Mouse (Mus musculus): Measurements from ENCODE around the gene Sh3glb1. TPM values are rescaled to one million over a fixed set of nuclear protein-coding genes. Genes with fewer than 3 reads are reported as not detected.

Sh3glb1 gene
- polyA plus RNA-seq, 1 experiment from 2014 or later, result 119 TPM

- Histone ChIP-seq H3K9ac (ENCODE audit: low read length) (no peak overlapping the region), H3K9me3 (ENCODE audit: control insufficient read depth, low read length) (0 out of 2 replicates have a peak, but pooled peaks cover 4% of the 10 kb centered on the region), H3K4me1 (replicated peaks; ENCODE audit: control insufficient read depth, insufficient read depth, low read length) (peaks cover 10% of the 10 kb centered on the region), H3K36me3 (ENCODE audit: control insufficient read depth, insufficient read depth, low read length) (no peaks in the 10 kb centered on the region), H3K27me3 (ENCODE audit: control insufficient read depth, insufficient read depth, low read depth, low read length) (no peaks in the 10 kb centered on the region), H3K4me2 (ENCODE audit: low read depth, low read length) (no peak overlapping the region), H3K4me3 (ENCODE audit: low read length) (no peak overlapping the region), H3K27ac (ENCODE audit: low read length) (peak overlapping the region; percentile 26; the same call in 1 of the 2 replicates)
- 5% methylated on average over 2 of the region's 2 CpGs for WGBS
- ATAC-seq (ENCODE audit: low read depth), result peak; percentile 98
Observed at GRCm38 (mm10) chr3:144643301-144643871, 76.7 kb downstream of the Sh3glb1 start.

DNA sequence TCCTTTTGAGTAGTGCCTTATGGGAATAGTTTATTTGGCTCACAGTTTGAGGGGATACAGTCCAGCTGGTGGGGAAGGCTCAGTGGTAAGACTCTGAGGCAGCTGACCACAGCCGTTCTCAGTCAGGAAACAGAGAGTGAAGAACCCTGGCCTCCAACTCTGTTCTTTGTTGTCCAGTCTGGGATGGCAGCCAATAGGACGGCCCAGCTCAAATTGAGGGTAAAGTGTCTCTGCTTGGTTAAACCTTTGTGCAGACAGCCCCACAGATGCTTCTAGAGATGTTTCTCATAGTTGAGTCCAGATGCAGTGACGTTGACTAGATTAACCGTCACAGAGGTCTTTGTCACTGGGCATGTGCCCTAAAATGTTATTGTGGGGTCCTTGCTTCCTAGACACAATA lies 78.0 kb downstream of the Sh3glb1 start:
- Histone ChIP-seq H3K4me1 (replicated peaks; ENCODE audit: control insufficient read depth, insufficient read depth, low read length) (peaks cover 10% of the 10 kb centered on the region), H3K27me3 (ENCODE audit: control insufficient read depth, insufficient read depth, low read depth, low read length) (no peaks in the 10 kb centered on the region), H3K9me3 (ENCODE audit: control insufficient read depth, low read length) (0 out of 2 replicates have a peak, but pooled peaks cover 4% of the 10 kb centered on the region), H3K27ac (ENCODE audit: low read length) (no peak overlapping the region), H3K4me2 (ENCODE audit: low read depth, low read length) (no peak overlapping the region), H3K36me3 (ENCODE audit: control insufficient read depth, insufficient read depth, low read length) (no peaks in the 10 kb centered on the region), H3K9ac (ENCODE audit: low read length) (no peak overlapping the region), H3K4me3 (ENCODE audit: low read length) (no peak overlapping the region)
- ATAC-seq (ENCODE audit: low read depth), result no peak
- WGBS, result 74% methylated on average over 4 of the region's 4 CpGs

DNA sequence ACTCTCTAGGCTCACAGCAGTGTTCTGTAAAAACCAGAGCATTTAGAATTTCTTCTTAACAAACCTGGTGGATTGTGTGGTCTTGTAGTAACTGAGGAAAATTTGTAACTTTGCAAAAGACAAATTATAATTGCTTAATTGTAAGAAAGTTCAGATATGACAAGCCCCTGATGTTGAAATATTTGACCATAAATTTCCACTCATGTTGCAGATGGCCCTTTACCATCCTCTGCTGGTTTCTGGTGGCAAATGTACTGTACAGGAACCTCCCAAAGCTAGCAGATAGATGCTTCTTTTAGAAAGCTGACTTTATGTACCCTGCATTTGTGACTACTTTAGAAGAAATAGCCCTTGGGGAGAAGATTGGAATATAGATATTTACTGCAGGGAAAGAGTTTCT lies 80.1 kb downstream of the Sh3glb1 start:
- Histone ChIP-seq H3K36me3 (ENCODE audit: control insufficient read depth, insufficient read depth, low read length) (no peaks in the 10 kb centered on the region), H3K27ac (ENCODE audit: low read length) (no peak overlapping the region), H3K9me3 (ENCODE audit: control insufficient read depth, low read length) (0 out of 2 replicates have a peak, but pooled peaks cover 4% of the 10 kb centered on the region), H3K9ac (ENCODE audit: low read length) (no peak overlapping the region), H3K4me2 (ENCODE audit: low read depth, low read length) (no peak overlapping the region), H3K4me3 (ENCODE audit: low read length) (no peak overlapping the region), H3K4me1 (replicated peaks; ENCODE audit: control insufficient read depth, insufficient read depth, low read length) (peaks cover 10% of the 10 kb centered on the region), H3K27me3 (ENCODE audit: control insufficient read depth, insufficient read depth, low read depth, low read length) (no peaks in the 10 kb centered on the region)
- no peak for ATAC-seq (ENCODE audit: low read depth)

DNA sequence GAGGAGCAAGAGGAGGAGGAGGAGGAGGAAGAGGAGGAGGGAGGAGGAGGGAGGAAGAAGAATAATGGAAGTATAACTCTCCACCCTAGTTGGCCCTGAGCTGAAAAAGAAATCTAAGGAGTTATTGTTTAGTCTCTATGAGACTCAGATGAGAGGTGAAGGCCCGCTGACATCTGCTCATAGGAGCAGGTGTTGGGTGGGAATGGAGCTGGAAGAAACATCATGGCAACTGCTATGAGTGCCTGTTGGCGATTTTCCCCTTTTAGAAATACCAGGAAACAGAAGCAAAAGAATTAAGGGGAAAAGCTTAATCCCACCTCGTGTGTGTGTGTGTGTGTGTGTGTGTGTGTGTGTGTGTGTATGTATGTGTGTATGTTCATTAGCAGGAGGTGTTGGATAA lies 80.7 kb downstream of the Sh3glb1 start:
- 0 out of 2 replicates have a peak, but pooled peaks cover 4% of the 10 kb centered on the region for H3K9me3 ChIP-seq (ENCODE audit: control insufficient read depth, low read length)
- H3K27ac ChIP-seq (ENCODE audit: low read length), result no peak overlapping the region
- peaks cover 10% of the 10 kb centered on the region for H3K4me1 ChIP-seq (replicated peaks; ENCODE audit: control insufficient read depth, insufficient read depth, low read length)
- H3K36me3 ChIP-seq (ENCODE audit: control insufficient read depth, insufficient read depth, low read length), result no peaks in the 10 kb centered on the region
- H3K27me3 ChIP-seq (ENCODE audit: control insufficient read depth, insufficient read depth, low read depth, low read length), result no peaks in the 10 kb centered on the region
- 76% methylated on average over 3 of the region's 3 CpGs for WGBS
- no peak overlapping the region for H3K4me3 ChIP-seq (ENCODE audit: low read length)
- ATAC-seq (ENCODE audit: low read depth), result no peak
- no peak overlapping the region for H3K9ac ChIP-seq (ENCODE audit: low read length)
- H3K4me2 ChIP-seq (ENCODE audit: low read depth, low read length), result no peak overlapping the region

DNA sequence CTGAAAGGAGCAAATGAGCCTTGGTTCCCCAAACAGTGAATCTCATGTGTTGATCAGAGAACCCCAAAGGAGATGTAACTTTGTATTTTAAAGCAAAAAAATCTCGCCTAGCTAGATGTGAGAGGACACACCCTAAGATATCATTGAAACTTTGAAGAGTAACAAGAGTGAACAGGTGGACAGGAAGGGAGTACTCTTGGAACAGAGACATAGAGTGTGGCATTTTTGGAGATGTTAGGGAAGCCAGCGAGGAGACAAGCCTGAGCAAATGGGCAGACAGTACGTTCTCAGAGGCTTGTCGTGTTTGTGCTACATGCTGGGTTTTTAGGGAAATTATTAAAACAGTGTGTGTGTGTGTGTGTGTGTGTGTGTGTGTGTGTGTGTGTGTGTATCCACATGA lies 82.0 kb downstream of the Sh3glb1 start:
- Histone ChIP-seq H3K9ac (ENCODE audit: low read length) (no peak overlapping the region), H3K27ac (ENCODE audit: low read length) (no peak overlapping the region), H3K4me2 (ENCODE audit: low read depth, low read length) (no peak overlapping the region), H3K27me3 (ENCODE audit: control insufficient read depth, insufficient read depth, low read depth, low read length) (no peaks in the 10 kb centered on the region), H3K36me3 (ENCODE audit: control insufficient read depth, insufficient read depth, low read length) (no peaks in the 10 kb centered on the region), H3K4me1 (replicated peaks; ENCODE audit: control insufficient read depth, insufficient read depth, low read length) (peaks cover 3% of the 10 kb centered on the region), H3K4me3 (ENCODE audit: low read length) (no peak overlapping the region), H3K9me3 (ENCODE audit: control insufficient read depth, low read length) (0 out of 2 replicates have a peak, but pooled peaks cover 4% of the 10 kb centered on the region)
- 76% methylated on average over 4 of the region's 4 CpGs for WGBS
- ATAC-seq (ENCODE audit: low read depth), result no peak

DNA sequence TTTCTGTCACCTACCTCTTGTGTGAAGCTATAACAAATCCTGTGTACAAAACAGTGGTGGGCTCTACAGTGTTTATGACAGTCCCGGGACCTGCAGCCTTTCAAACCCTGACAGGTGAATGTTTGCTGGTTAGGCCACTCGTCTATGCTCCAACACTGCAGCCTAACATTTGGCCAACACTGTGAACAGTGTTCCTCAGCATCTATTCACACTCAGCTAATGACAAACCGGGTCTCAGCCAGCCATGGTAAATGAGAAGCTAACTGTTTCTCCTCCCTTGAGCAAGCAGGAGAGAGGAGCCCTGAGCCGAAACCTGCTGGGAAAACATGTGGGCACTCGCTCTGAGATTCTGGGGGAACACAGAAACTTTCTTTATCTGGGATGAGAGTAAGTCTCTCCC lies 84.9 kb downstream of the Sh3glb1 start:
- H3K36me3 ChIP-seq (ENCODE audit: control insufficient read depth, insufficient read depth, low read length), result no peaks in the 10 kb centered on the region
- H3K9ac ChIP-seq (ENCODE audit: low read length), result no peak overlapping the region
- H3K4me3 ChIP-seq (ENCODE audit: low read length), result no peak overlapping the region
- H3K4me2 ChIP-seq (ENCODE audit: low read depth, low read length), result no peak overlapping the region
- no peaks in the 10 kb centered on the region for H3K4me1 ChIP-seq (replicated peaks; ENCODE audit: control insufficient read depth, insufficient read depth, low read length)
- no peaks in the 10 kb centered on the region for H3K9me3 ChIP-seq (ENCODE audit: control insufficient read depth, low read length)
- no peaks in the 10 kb centered on the region for H3K27me3 ChIP-seq (ENCODE audit: control insufficient read depth, insufficient read depth, low read depth, low read length)
- ATAC-seq (ENCODE audit: low read depth), result no peak
- 80% methylated on average over 5 of the region's 5 CpGs for WGBS
- no peak overlapping the region for H3K27ac ChIP-seq (ENCODE audit: low read length)

Other genes starting within 250 kb of the Sh3glb1 start
- gene Hs2st1, start 150.2 kb downstream of the Sh3glb1 start, polyA plus RNA-seq (2015; fragmentation: Nextera tagmentation; extraction: Ambion mirVana), result 10.9 and 14.5 TPM in 2 replicates
- gene Selenof, start 150.0 kb downstream of the Sh3glb1 start, polyA plus RNA-seq (2015; fragmentation: Nextera tagmentation; extraction: Ambion mirVana), result 756 and 782 TPM in 2 replicates
- gene Clca3a1, start 40.6 kb upstream of the Sh3glb1 start, polyA plus RNA-seq (2015; fragmentation: Nextera tagmentation; extraction: Ambion mirVana), result 3.8 and 4.0 TPM in 2 replicates
- 1.8 and 4.0 TPM in 2 replicates for gene Clca3a2, start 99.2 kb upstream of the Sh3glb1 start, polyA plus RNA-seq (2015; fragmentation: Nextera tagmentation; extraction: Ambion mirVana)
- gene Clca3b, start 129.0 kb upstream of the Sh3glb1 start, polyA plus RNA-seq (2015; fragmentation: Nextera tagmentation; extraction: Ambion mirVana), result 0.15 and 0.20 TPM in 2 replicates
- gene Clca4b, start 212.2 kb upstream of the Sh3glb1 start, polyA plus RNA-seq (2015; fragmentation: Nextera tagmentation; extraction: Ambion mirVana), result 0.40 TPM in 1 of 2 replicates, not detected in the other

Measured in lung, embryonic 16.5 days (tissue).